Mouse (Mus musculus): ENCODE results near the gene Disc1. TPM values are rescaled to one million over a fixed set of nuclear protein-coding genes. Genes with fewer than 3 reads are reported as not detected.
A peak's percentile ranks its signal among the peaks of the same experiment; 100 is the strongest.

Disc1 gene
- polyA plus RNA-seq, 1 experiment from 2014 or later = 2.1 TPM

- 55% methylated on average over 9 of the region's 9 CpGs for WGBS
- ATAC-seq (ENCODE audit: low FRiP score, low TSS enrichment) = no peak
- no peaks in the 10 kb centered on the region for H3K9me3 ChIP-seq (ENCODE audit: low read length)
- H3K4me1 ChIP-seq (ENCODE audit: insufficient read depth, low read length) = peaks cover 4% of the 10 kb centered on the region; the same call in 1 of the 2 replicates
- H3K27ac ChIP-seq (ENCODE audit: low read length) = no peak overlapping the region
- H3K36me3 ChIP-seq (ENCODE audit: insufficient read depth, low read length) = no peaks in the 10 kb centered on the region
- no peak overlapping the region for H3K4me2 ChIP-seq (replicated peaks; ENCODE audit: low read depth, low read length)
- no peak overlapping the region for H3K9ac ChIP-seq (replicated peaks; ENCODE audit: low read length)
- 0 out of 2 replicates have a peak, but pooled peaks cover 4% of the 10 kb centered on the region for H3K27me3 ChIP-seq (ENCODE audit: insufficient read depth, low read length)
- H3K4me3 ChIP-seq (ENCODE audit: low read length) = no peak overlapping the region
These were observed 130.4 kb downstream of the Disc1 start for GRCm38 (mm10) chr8:125184452-125184817.

- H3K4me2 ChIP-seq (replicated peaks; ENCODE audit: low read depth, low read length) = no peak overlapping the region
- H3K27ac ChIP-seq (ENCODE audit: low read length) = no peak overlapping the region
- no peaks in the 10 kb centered on the region for H3K9me3 ChIP-seq (ENCODE audit: low read length)
- peaks cover 4% of the 10 kb centered on the region; the same call in 1 of the 2 replicates for H3K4me1 ChIP-seq (ENCODE audit: insufficient read depth, low read length)
- H3K9ac ChIP-seq (replicated peaks; ENCODE audit: low read length) = no peak overlapping the region
- H3K4me3 ChIP-seq (ENCODE audit: low read length) = no peak overlapping the region
- WGBS = 75% methylated on average over 1 of the region's 1 CpGs
- H3K36me3 ChIP-seq (ENCODE audit: insufficient read depth, low read length) = no peaks in the 10 kb centered on the region
- 0 out of 2 replicates have a peak, but pooled peaks cover 4% of the 10 kb centered on the region for H3K27me3 ChIP-seq (ENCODE audit: insufficient read depth, low read length)
- ATAC-seq (ENCODE audit: low FRiP score, low TSS enrichment) = no peak
These were observed 130.9 kb downstream of the Disc1 start for GRCm38 (mm10) chr8:125184881-125185280.

GRCm38 (mm10) chr8:125187044-125187443 is 133.0 kb downstream of the Disc1 start:
- Histone ChIP-seq H3K4me3 (ENCODE audit: low read length) (no peak overlapping the region), H3K9me3 (ENCODE audit: low read length) (no peaks in the 10 kb centered on the region), H3K27ac (ENCODE audit: low read length) (no peak overlapping the region), H3K4me2 (replicated peaks; ENCODE audit: low read depth, low read length) (no peak overlapping the region), H3K27me3 (ENCODE audit: insufficient read depth, low read length) (0 out of 2 replicates have a peak, but pooled peaks cover 4% of the 10 kb centered on the region), H3K36me3 (ENCODE audit: insufficient read depth, low read length) (no peaks in the 10 kb centered on the region), H3K9ac (replicated peaks; ENCODE audit: low read length) (no peak overlapping the region), H3K4me1 (ENCODE audit: insufficient read depth, low read length) (peaks cover 4% of the 10 kb centered on the region; the same call in 1 of the 2 replicates)
- ATAC-seq (ENCODE audit: low FRiP score, low TSS enrichment) = no peak
- 30% methylated on average over 10 of the region's 10 CpGs for WGBS

GRCm38 (mm10) chr8:125193701-125194100 is 139.7 kb downstream of the Disc1 start:
- Histone ChIP-seq H3K9me3 (ENCODE audit: low read length) (no peaks in the 10 kb centered on the region), H3K4me3 (ENCODE audit: low read length) (no peak overlapping the region), H3K27me3 (ENCODE audit: insufficient read depth, low read length) (no peaks in the 10 kb centered on the region), H3K4me2 (replicated peaks; ENCODE audit: low read depth, low read length) (no peak overlapping the region), H3K4me1 (ENCODE audit: insufficient read depth, low read length) (peaks cover 30% of the 10 kb centered on the region), H3K27ac (ENCODE audit: low read length) (no peak overlapping the region), H3K36me3 (ENCODE audit: insufficient read depth, low read length) (no peaks in the 10 kb centered on the region), H3K9ac (replicated peaks; ENCODE audit: low read length) (no peak overlapping the region)
- ATAC-seq (ENCODE audit: low FRiP score, low TSS enrichment) = no peak
- WGBS = 86% methylated on average over 5 of the region's 5 CpGs

- no peak for ATAC-seq (ENCODE audit: low FRiP score, low TSS enrichment)
- H3K9ac ChIP-seq (replicated peaks; ENCODE audit: low read length) = no peak overlapping the region
- 40% methylated on average over 9 of the region's 9 CpGs for WGBS
- H3K4me2 ChIP-seq (replicated peaks; ENCODE audit: low read depth, low read length) = no peak overlapping the region
- H3K27ac ChIP-seq (ENCODE audit: low read length) = no peak overlapping the region
- H3K4me3 ChIP-seq (ENCODE audit: low read length) = no peak overlapping the region
- H3K36me3 ChIP-seq (ENCODE audit: insufficient read depth, low read length) = no peaks in the 10 kb centered on the region
- H3K27me3 ChIP-seq (ENCODE audit: insufficient read depth, low read length) = no peaks in the 10 kb centered on the region
- H3K9me3 ChIP-seq (ENCODE audit: low read length) = no peaks in the 10 kb centered on the region
- peaks cover 43% of the 10 kb centered on the region for H3K4me1 ChIP-seq (ENCODE audit: insufficient read depth, low read length)
These were observed 141.1 kb downstream of the Disc1 start for GRCm38 (mm10) chr8:125195121-125195520.

GRCm38 (mm10) chr8:125196573-125197094 is 142.6 kb downstream of the Disc1 start:
- Histone ChIP-seq H3K36me3 (ENCODE audit: insufficient read depth, low read length) (no peaks in the 10 kb centered on the region), H3K4me3 (ENCODE audit: low read length) (no peak overlapping the region), H3K9me3 (ENCODE audit: low read length) (no peaks in the 10 kb centered on the region), H3K4me1 (ENCODE audit: insufficient read depth, low read length) (peaks cover 59% of the 10 kb centered on the region), H3K27me3 (ENCODE audit: insufficient read depth, low read length) (no peaks in the 10 kb centered on the region), H3K9ac (replicated peaks; ENCODE audit: low read length) (no peak overlapping the region), H3K4me2 (replicated peaks; ENCODE audit: low read depth, low read length) (no peak overlapping the region), H3K27ac (ENCODE audit: low read length) (peak overlapping the region; percentile 18; the same call in 1 of the 2 replicates)
- 47% methylated on average over 14 of the region's 14 CpGs for WGBS
- 0 out of 2 replicates have a peak, but pooled peaks have one; percentile 32 for ATAC-seq (ENCODE audit: low FRiP score, low TSS enrichment)

- peak overlapping the region; percentile 80 for H3K27ac ChIP-seq (ENCODE audit: low read length)
- WGBS = 54% methylated on average over 7 of the region's 7 CpGs
These were observed 143.5 kb downstream of the Disc1 start for GRCm38 (mm10) chr8:125197341-125198002.

GRCm38 (mm10) chr8:125198420-125199196 is 144.6 kb downstream of the Disc1 start:
- Histone ChIP-seq H3K9ac (replicated peaks; ENCODE audit: low read length) (no peak overlapping the region), H3K4me2 (replicated peaks; ENCODE audit: low read depth, low read length) (no peak overlapping the region), H3K27me3 (ENCODE audit: insufficient read depth, low read length) (no peaks in the 10 kb centered on the region), H3K4me1 (ENCODE audit: insufficient read depth, low read length) (peaks cover 59% of the 10 kb centered on the region), H3K27ac (ENCODE audit: low read length) (peak overlapping the region; percentile 80), H3K4me3 (ENCODE audit: low read length) (no peak overlapping the region), H3K9me3 (ENCODE audit: low read length) (no peaks in the 10 kb centered on the region), H3K36me3 (ENCODE audit: insufficient read depth, low read length) (no peaks in the 10 kb centered on the region)
- 54% methylated on average over 9 of the region's 9 CpGs for WGBS
- ATAC-seq (ENCODE audit: low FRiP score, low TSS enrichment) = no peak

More at GRCm38 (mm10) chr8:125197341-125198002, 143.5 kb downstream of the Disc1 start:
- no peak overlapping the region for H3K4me3 ChIP-seq (ENCODE audit: low read length)
- no peak for ATAC-seq (ENCODE audit: low FRiP score, low TSS enrichment)
- no peak overlapping the region for H3K4me2 ChIP-seq (replicated peaks; ENCODE audit: low read depth, low read length)
- H3K9me3 ChIP-seq (ENCODE audit: low read length) = no peaks in the 10 kb centered on the region
- no peak overlapping the region for H3K9ac ChIP-seq (replicated peaks; ENCODE audit: low read length)
- no peaks in the 10 kb centered on the region for H3K36me3 ChIP-seq (ENCODE audit: insufficient read depth, low read length)
- H3K27me3 ChIP-seq (ENCODE audit: insufficient read depth, low read length) = no peaks in the 10 kb centered on the region
- peaks cover 59% of the 10 kb centered on the region for H3K4me1 ChIP-seq (ENCODE audit: insufficient read depth, low read length)

- Histone ChIP-seq H3K4me1 (ENCODE audit: insufficient read depth, low read length) (peaks cover 59% of the 10 kb centered on the region), H3K9me3 (ENCODE audit: low read length) (no peaks in the 10 kb centered on the region), H3K4me3 (ENCODE audit: low read length) (no peak overlapping the region), H3K36me3 (ENCODE audit: insufficient read depth, low read length) (no peaks in the 10 kb centered on the region), H3K9ac (replicated peaks; ENCODE audit: low read length) (no peak overlapping the region), H3K4me2 (replicated peaks; ENCODE audit: low read depth, low read length) (no peak overlapping the region), H3K27ac (ENCODE audit: low read length) (peak overlapping the region; percentile 80), H3K27me3 (ENCODE audit: insufficient read depth, low read length) (no peaks in the 10 kb centered on the region)
- 71% methylated on average over 16 of the region's 16 CpGs for WGBS
- ATAC-seq (ENCODE audit: low FRiP score, low TSS enrichment) = no peak
These were observed 145.4 kb downstream of the Disc1 start for GRCm38 (mm10) chr8:125199197-125199939.

Measured in kidney, embryonic 16.5 days (tissue).